Mouse (Mus musculus) lung, adult 2 months (tissue): Measurements from ENCODE around the gene Hist1h2bh. TPM values are rescaled to one million over a fixed set of nuclear protein-coding genes. Genes with fewer than 3 reads are reported as not detected.
A peak's percentile ranks its signal among the peaks of the same experiment; 100 is the strongest.
"Not testable (repeated sequence)": the region's sequence is repeated elsewhere in the genome, so short reads cannot be mapped to it uniquely, and the experiment has no call there.

ENCODE experiments used
- DNase-seq: peaks from one replicate; pipeline ENCODE4 v3.0.0; 2022
- H3K4me1 ChIP-seq: fragments of 200-500 bp; 2 replicates; pipeline ENCODE4 v1.6.1; 2011; ENCODE audit warnings: low read length; ENCODE audit not compliant: control insufficient read depth, insufficient read depth
- H3K4me3 ChIP-seq: fragments of 200-500 bp; replicated peaks from 2 replicates; pipeline ENCODE3; 2011; ENCODE audit warnings: low read depth, mild to moderate bottlenecking, control low read depth, low read length; ENCODE audit errors: extremely low read depth
- CTCF ChIP-seq: fragments of 200-500 bp; IDR thresholded peaks from 2 replicates; pipeline ENCODE4 v1.5.1; 2011; ENCODE audit warnings: mild to moderate bottlenecking, low read length, control low read depth; ENCODE audit not compliant: insufficient read depth
- POLR2A ChIP-seq: fragments of 200-500 bp; IDR thresholded peaks from 2 replicates; pipeline ENCODE4 v1.6.1; 2011; ENCODE audit warnings: low read depth, mild to moderate bottlenecking, control low read depth, low read length, borderline replicate concordance; ENCODE audit errors: extremely low read depth
- WGBS: fragments of 180-500 bp; shearing (Covaris S2); methylation state at CpG from one replicate; pipeline ENCODE4 v1.1.7; 2018; 5-methylcytosine and 5-hydroxymethylcytosine counted together
- polyA plus RNA-seq: library from polyadenylated mRNA; depleted of rRNA; stranded (reverse); fragments of >200 nt; gene quantifications from 2 replicates; pipeline ENCODE4 v1.2.3, GENCODE M21; 2012

The Hist1h2bh gene
- polyA plus RNA-seq, 1 experiment: 0.66 TPM

- DNase-seq: peak; percentile 65
- H3K4me3 ChIP-seq: peak within 1 kb of the TSS; percentile 49
- WGBS: 2% methylated on average over 42 of the region's 42 CpGs
- TF ChIP-seq POLR2A: peak; percentile 33; the same call in 1 of the 2 replicates
- not testable (repeated sequence) for H3K4me1 ChIP-seq
These were observed 30.8 kb upstream of the Hist1h2bh start, which contains the start of the genes Hist1h2bf and Hist1h2ad for GRCm38 (mm10) chr13:23573898-23574524. Gene Hist1h2bf (minus strand): TSS chr13:23574196. Gene Hist1h2ad (plus strand): TSS chr13:23574381.

- not testable (repeated sequence) for H3K4me3 ChIP-seq, H3K4me1 ChIP-seq, DNase-seq
- 11% methylated on average over 20 of the region's 20 CpGs for WGBS
These were observed 30.1 kb upstream of the Hist1h2bh start for GRCm38 (mm10) chr13:23573034-23573897.

- peak overlapping the region; percentile 28 for H3K4me3 ChIP-seq
- WGBS: 26% methylated on average over 2 of the region's 2 CpGs
- TF ChIP-seq CTCF: no peak
- TF ChIP-seq POLR2A: no peak
- DNase-seq: no peak
- no peaks in the 10 kb centered on the region; the same call in 1 of the 2 replicates for H3K4me1 ChIP-seq
These were observed 29.2 kb upstream of the Hist1h2bh start for GRCm38 (mm10) chr13:23572218-23573033.

GRCm38 (mm10) chr13:23571504-23572217 is 28.5 kb upstream of the Hist1h2bh start:
- under 1% methylated on average over 19 of the region's 34 CpGs for WGBS
- not testable (repeated sequence) for DNase-seq, H3K4me1 ChIP-seq

GRCm38 (mm10) chr13:23571022-23571503 is 27.9 kb upstream of the Hist1h2bh start, which contains the start of the genes Hist1h2ae and Hist1h2bg:
Gene Hist1h2ae (minus strand): TSS chr13:23571220.
Gene Hist1h2bg (plus strand): TSS chr13:23571396.
- peak; percentile 56; the same call in 1 of the 2 replicates for TF ChIP-seq POLR2A
- no peak for TF ChIP-seq CTCF
- DNase-seq: peak; percentile 73
- WGBS: under 1% methylated on average over 18 of the region's 18 CpGs
- Histone ChIP-seq H3K4me1 (no peaks in the 10 kb centered on the region; the same call in 1 of the 2 replicates), H3K4me3 (peak within 1 kb of the TSS; percentile 80)

More at GRCm38 (mm10) chr13:23571504-23572217, 28.5 kb upstream of the Hist1h2bh start:
- peak overlapping the region; percentile 80 for H3K4me3 ChIP-seq

- not testable (repeated sequence) for H3K4me1 ChIP-seq, H3K4me3 ChIP-seq, DNase-seq
- 1% methylated on average over 29 of the region's 41 CpGs for WGBS
These were observed 27.2 kb upstream of the Hist1h2bh start for GRCm38 (mm10) chr13:23570261-23571021.

- no peak overlapping the region for H3K4me3 ChIP-seq
- no peaks in the 10 kb centered on the region; the same call in 1 of the 2 replicates for H3K4me1 ChIP-seq
- DNase-seq: no peak
- TF ChIP-seq CTCF (no peak), POLR2A (no peak)
- WGBS: 74% methylated on average over 2 of the region's 2 CpGs
These were observed 21.3 kb upstream of the Hist1h2bh start for GRCm38 (mm10) chr13:23564482-23564881.

GRCm38 (mm10) chr13:23562699-23563462 is 19.7 kb upstream of the Hist1h2bh start:
- 2% methylated on average over 18 of the region's 18 CpGs for WGBS
- TF ChIP-seq POLR2A (peak; percentile 26; the same call in 1 of the 2 replicates), CTCF (peak; percentile 19; the same call in 1 of the 2 replicates)
- H3K4me1 ChIP-seq: no peaks in the 10 kb centered on the region; the same call in 1 of the 2 replicates
- H3K4me3 ChIP-seq: peak overlapping the region; percentile 65
- no peak for DNase-seq
